Mouse (Mus musculus): ENCODE data around the gene Btg3.

Gene Btg3

DNA sequence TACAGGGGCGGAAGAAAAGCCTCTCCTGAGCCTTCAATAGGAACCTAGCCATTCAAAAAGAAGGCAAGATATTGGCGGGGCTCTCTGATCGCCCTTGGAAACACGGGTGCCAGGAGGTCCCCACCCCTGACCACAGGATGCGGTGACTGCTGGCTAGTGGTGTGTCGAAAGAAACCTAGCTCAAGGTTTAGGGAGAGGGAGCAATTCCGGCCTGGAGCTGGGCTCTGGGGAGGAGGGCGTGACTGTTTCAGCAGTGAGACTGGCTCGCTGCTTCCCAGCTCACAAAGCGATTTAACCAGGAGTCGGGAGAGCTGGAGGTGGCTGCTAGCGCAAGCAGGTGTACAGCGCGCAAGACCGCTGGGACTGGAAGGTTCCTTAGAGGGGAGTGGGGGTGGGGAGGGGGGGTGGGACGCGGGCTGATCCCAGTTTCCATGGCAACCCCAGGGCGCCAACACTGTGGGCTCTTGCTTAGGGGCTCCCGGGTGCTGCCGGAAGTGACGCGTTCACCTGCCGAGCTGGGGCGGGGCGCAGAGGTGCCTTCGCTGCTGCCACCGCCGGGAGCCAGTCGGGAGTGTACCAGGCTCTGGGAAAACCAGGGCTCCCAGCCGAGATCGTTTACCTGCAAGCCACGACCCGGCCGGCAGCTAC, 75.7 kb downstream of the Btg3 start, which contains the start of gene Cxadr:
TSS of gene Cxadr (plus strand) at position 307 of the 648 bp plus-strand sequence.
- no peak for DNase-seq (ENCODE audit: low spot score in 2 of 2)

- no peak for DNase-seq (ENCODE audit: low spot score in 2 of 2)
These were observed 80.9 kb downstream of the Btg3 start for GRCm38 (mm10) chr16:78296114-78296513.

GRCm38 (mm10) chr16:78295601-78296000, 81.4 kb downstream of the Btg3 start:
- no peak for DNase-seq (ENCODE audit: low spot score in 2 of 2)

GRCm38 (mm10) chr16:78294606-78295275, 82.3 kb downstream of the Btg3 start:
- DNase-seq (ENCODE audit: low spot score in 2 of 2): no peak

DNA sequence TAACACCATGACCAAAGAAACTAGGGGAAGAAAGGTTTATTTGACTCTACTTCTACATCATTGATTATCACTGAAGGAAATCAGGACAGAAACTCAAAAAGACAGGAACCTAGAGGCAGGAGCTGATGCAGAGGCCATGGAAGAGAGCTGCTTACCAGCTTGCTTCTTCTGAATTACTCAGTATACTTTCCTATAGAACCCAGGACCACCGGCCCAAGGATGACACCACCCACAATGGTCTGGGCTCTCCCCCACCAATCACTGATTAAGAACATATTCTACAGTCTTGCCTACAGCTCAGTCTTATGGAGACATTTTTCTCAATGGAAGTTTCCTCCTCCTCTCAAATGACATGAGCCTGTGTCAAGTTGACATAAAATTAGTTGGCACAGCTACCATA, 82.9 kb downstream of the Btg3 start:
- DNase-seq (ENCODE audit: low spot score in 2 of 2): no peak

DNA sequence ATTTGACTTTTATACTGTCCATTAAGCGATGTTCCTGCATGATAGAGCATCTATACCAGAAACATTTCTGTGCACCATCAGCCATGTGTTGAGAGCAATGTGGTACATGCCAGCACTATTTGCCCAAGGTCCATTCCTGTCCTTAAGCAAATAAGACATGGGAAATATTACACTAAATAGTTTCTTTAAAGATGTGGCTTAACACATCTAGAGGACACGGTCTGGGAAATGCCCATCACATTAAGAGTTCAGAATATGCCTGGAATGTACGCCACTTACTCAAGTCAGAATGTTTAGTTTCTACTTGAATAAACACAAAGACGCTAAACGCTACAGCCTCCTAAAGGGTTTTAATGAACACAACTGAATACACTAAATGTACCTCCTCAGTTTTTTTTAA, 93.8 kb downstream of the Btg3 start:
- DNase-seq (ENCODE audit: low spot score in 2 of 2): no peak

Measured in spleen, postnatal 36 days (tissue).